Mouse (Mus musculus) ES-Bruce4 (cell line): ENCODE data around the gene Ankrd33b. TPM values are rescaled to one million over a fixed set of nuclear protein-coding genes. Genes with fewer than 3 reads are reported as not detected.

Source experiments
- H3K27ac ChIP-seq: 2 replicates; pipeline ENCODE4 v1.5.1; 2012; ENCODE audit warnings: low read length, inconsistent platforms; ENCODE audit not compliant: insufficient read depth
- H3K27me3 ChIP-seq: 2 replicates; pipeline ENCODE4 v1.6.1; 2012; ENCODE audit warnings: mild to moderate bottlenecking, low read length, inconsistent platforms; ENCODE audit not compliant: control insufficient read depth, poor library complexity, insufficient read depth, severe bottlenecking
- H3K36me3 ChIP-seq: 2 replicates; pipeline ENCODE4 v1.6.1; 2012; ENCODE audit warnings: inconsistent platforms, mild to moderate bottlenecking, low read length, moderate library complexity; ENCODE audit not compliant: control insufficient read depth, poor library complexity, insufficient read depth, severe bottlenecking
- H3K4me1 ChIP-seq: one replicate; pipeline ENCODE4 v1.8.1; 2011; ENCODE audit warnings: low read length; ENCODE audit not compliant: control insufficient read depth, insufficient read depth
- H3K4me3 ChIP-seq: 2 replicates; pipeline ENCODE4 v1.5.1; 2011; ENCODE audit warnings: low read depth, mild to moderate bottlenecking, low read length
- H3K9ac ChIP-seq: 2 replicates; pipeline ENCODE4 v1.6.1; 2012; ENCODE audit warnings: low read depth, mild to moderate bottlenecking, inconsistent platforms; ENCODE audit not compliant: poor library complexity, severe bottlenecking
- H3K9me3 ChIP-seq: replicated peaks from 2 replicates; pipeline ENCODE4 v1.6.1; 2012; ENCODE audit warnings: mild to moderate bottlenecking, low read length, inconsistent platforms; ENCODE audit not compliant: control insufficient read depth, poor library complexity, insufficient read depth, severe bottlenecking
- CTCF ChIP-seq: IDR thresholded peaks from one replicate; pipeline ENCODE4 v1.8.1; 2011; ENCODE audit warnings: low read depth, low read length
- EP300 ChIP-seq: IDR thresholded peaks from 2 replicates; pipeline ENCODE4 v1.6.1; 2011; ENCODE audit warnings: low read depth, low read length; ENCODE audit not compliant: insufficient read depth
- POLR2A ChIP-seq: IDR thresholded peaks from one replicate; pipeline ENCODE4 v1.8.1; 2011; ENCODE audit warnings: low read length; ENCODE audit not compliant: insufficient read depth
- polyA plus RNA-seq: library from polyadenylated mRNA; stranded (reverse); fragments of >200 nt; gene quantifications from 2 replicates; pipeline ENCODE4 v1.2.4, GENCODE M21; 2011; ENCODE audit warnings: low read depth; ENCODE audit not compliant: missing spikeins, insufficient read depth, insufficient read length

The Ankrd33b gene
- polyA plus RNA-seq, 1 experiment = 1.6 TPM

- TF ChIP-seq EP300 (no peak), POLR2A (no peak)
- H3K27me3 ChIP-seq = no peaks in the 10 kb centered on the region
- no peak overlapping the region for H3K9ac ChIP-seq
- H3K36me3 ChIP-seq = no peaks in the 10 kb centered on the region
- H3K4me1 ChIP-seq = no peaks in the 10 kb centered on the region
- H3K9me3 ChIP-seq = no peaks in the 10 kb centered on the region
- no peak overlapping the region for H3K4me3 ChIP-seq
- H3K27ac ChIP-seq = no peak overlapping the region
Observed at GRCm38 (mm10) chr15:31407490-31407889, 40.0 kb upstream of the Ankrd33b start.

DNA sequence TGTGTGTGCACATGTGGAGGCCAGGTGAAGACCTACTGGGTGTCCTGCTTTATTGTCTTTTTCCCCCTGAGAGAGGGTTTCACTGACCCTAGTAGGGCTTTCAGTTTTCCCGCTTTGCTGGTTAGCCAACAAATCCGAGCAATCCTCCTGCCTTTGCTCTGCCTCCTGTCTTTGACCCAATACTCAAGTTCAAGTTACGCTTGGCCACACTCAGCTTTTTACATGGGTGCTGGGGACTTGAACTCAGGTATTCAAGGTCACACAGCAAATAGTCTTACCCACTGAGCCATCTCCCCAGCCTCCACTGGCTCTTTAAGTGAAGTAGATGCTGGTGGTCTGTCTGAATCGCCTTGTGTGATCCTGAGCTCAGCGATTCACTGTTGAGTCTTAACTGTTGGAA lies 39.4 kb upstream of the Ankrd33b start:
- H3K36me3 ChIP-seq = no peaks in the 10 kb centered on the region
- TF ChIP-seq CTCF (no peak), POLR2A (no peak), EP300 (no peak)
- no peaks in the 10 kb centered on the region for H3K9me3 ChIP-seq
- H3K27me3 ChIP-seq = no peaks in the 10 kb centered on the region
- H3K4me1 ChIP-seq = no peaks in the 10 kb centered on the region
- no peak overlapping the region for H3K9ac ChIP-seq
- H3K27ac ChIP-seq = no peak overlapping the region
- H3K4me3 ChIP-seq = no peak overlapping the region

DNA sequence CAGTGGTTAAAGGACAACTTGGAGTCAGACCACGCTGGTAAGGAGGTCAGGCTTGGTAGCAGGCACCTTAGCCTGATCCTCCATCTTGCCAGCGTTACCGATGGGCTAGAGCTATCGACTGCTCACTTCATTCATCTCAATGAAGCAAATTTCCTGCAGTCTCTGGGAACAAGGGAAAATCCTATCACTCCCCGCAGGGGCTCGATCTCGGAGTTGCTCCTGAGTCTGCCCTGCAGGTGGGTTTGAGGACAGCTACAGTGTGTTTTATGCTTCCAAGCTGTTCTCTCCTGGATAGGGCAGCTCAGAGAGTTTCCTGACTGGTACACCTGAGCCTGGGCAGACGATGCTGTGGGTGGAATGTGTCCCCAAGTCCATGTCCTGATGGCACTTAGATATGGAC lies 36.8 kb upstream of the Ankrd33b start:
- Histone ChIP-seq H3K4me3 (no peak overlapping the region), H3K27me3 (no peaks in the 10 kb centered on the region), H3K4me1 (no peaks in the 10 kb centered on the region), H3K9ac (no peak overlapping the region), H3K9me3 (no peaks in the 10 kb centered on the region), H3K27ac (no peak overlapping the region), H3K36me3 (no peaks in the 10 kb centered on the region)
- TF ChIP-seq EP300 (no peak), POLR2A (no peak), CTCF (no peak)

DNA sequence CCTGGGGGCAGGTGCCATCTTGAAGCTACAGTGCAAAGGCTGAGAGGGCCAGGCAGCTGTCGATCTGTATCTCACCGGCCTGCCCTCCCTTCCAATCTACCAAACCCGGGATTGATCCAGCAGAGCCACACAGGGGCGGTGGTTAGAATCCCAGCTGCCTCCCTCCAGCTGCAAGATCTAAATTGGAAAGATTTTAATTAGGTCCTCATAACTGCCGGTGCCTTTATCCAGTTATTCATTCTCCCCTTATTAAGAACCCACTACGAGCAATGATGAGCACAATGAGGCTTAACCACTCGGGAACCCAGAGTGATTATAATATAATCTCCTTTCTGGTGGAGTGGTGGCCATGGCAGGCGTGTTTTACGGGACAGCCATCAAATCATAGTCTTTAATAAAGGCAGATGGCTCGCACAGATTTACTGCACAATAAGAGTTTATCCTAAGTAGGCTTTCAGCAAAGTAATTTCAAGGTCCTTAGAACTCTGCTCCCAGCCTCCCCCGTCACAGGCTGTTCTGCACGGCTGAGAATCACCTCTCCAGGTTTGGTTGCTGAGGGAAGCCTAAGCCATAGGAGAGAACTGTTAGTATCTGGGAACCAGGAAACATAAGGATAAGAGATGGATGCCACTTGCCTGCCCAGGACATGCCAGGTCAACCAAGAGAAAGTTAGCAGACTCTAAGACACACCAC lies 34.8 kb upstream of the Ankrd33b start:
- Histone ChIP-seq H3K27me3 (no peaks in the 10 kb centered on the region), H3K36me3 (no peaks in the 10 kb centered on the region), H3K27ac (no peak overlapping the region), H3K9me3 (no peaks in the 10 kb centered on the region), H3K9ac (no peak overlapping the region), H3K4me1 (no peaks in the 10 kb centered on the region), H3K4me3 (no peak overlapping the region)
- TF ChIP-seq POLR2A = no peak

- Histone ChIP-seq H3K9me3 (no peaks in the 10 kb centered on the region), H3K27me3 (no peaks in the 10 kb centered on the region), H3K36me3 (no peaks in the 10 kb centered on the region), H3K4me1 (no peaks in the 10 kb centered on the region), H3K27ac (no peak overlapping the region), H3K4me3 (no peak overlapping the region), H3K9ac (no peak overlapping the region)
- TF ChIP-seq POLR2A (no peak), CTCF (no peak), EP300 (no peak)
Observed at GRCm38 (mm10) chr15:31400974-31401373, 33.4 kb upstream of the Ankrd33b start.

DNA sequence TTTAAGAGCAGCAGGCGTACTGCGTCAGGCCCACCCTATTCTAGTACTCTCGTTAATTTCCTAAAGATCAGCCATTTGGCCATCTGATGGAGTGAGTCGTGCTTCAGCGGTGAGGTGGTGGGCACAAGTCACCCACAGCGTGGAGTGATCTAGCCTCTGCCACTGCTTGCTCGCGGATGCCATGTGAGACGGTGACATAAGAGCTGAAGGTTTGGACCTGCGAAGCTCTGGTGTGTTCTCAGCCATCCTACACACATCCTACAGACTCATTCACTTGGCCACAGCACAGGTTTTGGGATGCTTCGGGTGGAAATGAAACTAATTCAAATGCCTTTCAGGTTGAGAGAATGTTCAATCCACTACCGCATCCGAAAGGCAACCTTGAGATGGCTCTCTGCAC lies 31.2 kb upstream of the Ankrd33b start:
- TF ChIP-seq POLR2A = no peak
- TF ChIP-seq EP300 = no peak
- no peak for TF ChIP-seq CTCF
- no peaks in the 10 kb centered on the region for H3K4me1 ChIP-seq
- H3K27me3 ChIP-seq = no peaks in the 10 kb centered on the region
- H3K9ac ChIP-seq = no peak overlapping the region
- H3K9me3 ChIP-seq = no peaks in the 10 kb centered on the region
- no peak overlapping the region for H3K4me3 ChIP-seq
- H3K27ac ChIP-seq = no peak overlapping the region
- no peaks in the 10 kb centered on the region for H3K36me3 ChIP-seq
